Mouse (Mus musculus) megakaryocyte, embryonic 14.5 days (primary cell): ENCODE measurements around the gene Nf2.

Experiments
- FLI1 ChIP-seq: IDR thresholded peaks from 2 replicates; pipeline ENCODE4 v1.6.1; 2012; ENCODE audit warnings: low read length, inconsistent platforms, mixed read lengths
- GATA1 ChIP-seq: IDR thresholded peaks from 3 replicates; pipeline ENCODE4 v1.6.1; 2012; ENCODE audit warnings: mixed read lengths, low read length, inconsistent platforms, borderline replicate concordance

GRCm38 (mm10) chr11:4862730-4863129, 13.4 kb upstream of the Nf2 start:
- no peak for TF ChIP-seq GATA1
- TF ChIP-seq FLI1: no peak
